Mouse (Mus musculus) ovary, postnatal 36 days (tissue): ENCODE measurements around the gene Fam118b.

Experiments
- DNase-seq: peaks from one replicate; pipeline ENCODE4 v3.0.0; 2022; ENCODE audit warnings: low spot score, mixed read lengths

The Fam118b gene

GRCm38 (mm10) chr9:35267146-35267975 is at the start of gene Fam118b, which contains the start of gene Rpusd4:
TSS of gene Fam118b (minus strand) at chr9:35267805.
TSS of gene Rpusd4 (plus strand) at chr9:35267865.
- DNase-seq: peak; percentile 90

GRCm38 (mm10) chr9:35316771-35317211 is 49.2 kb upstream of the Fam118b start:
- DNase-seq: no peak

- DNase-seq: no peak
These were observed 46.6 kb upstream of the Fam118b start for GRCm38 (mm10) chr9:35314254-35314653.

- DNase-seq: no peak
These were observed 46.0 kb upstream of the Fam118b start for GRCm38 (mm10) chr9:35313601-35314000.

- DNase-seq: peak; percentile 54
These were observed 44.9 kb upstream of the Fam118b start for GRCm38 (mm10) chr9:35312516-35312915.

GRCm38 (mm10) chr9:35310377-35310776 is 42.8 kb upstream of the Fam118b start:
- DNase-seq: no peak

GRCm38 (mm10) chr9:35307461-35307860 is 39.9 kb upstream of the Fam118b start:
- no peak for DNase-seq

GRCm38 (mm10) chr9:35302172-35302571 is 34.6 kb upstream of the Fam118b start:
- DNase-seq: no peak

GRCm38 (mm10) chr9:35297791-35298190 is 30.2 kb upstream of the Fam118b start:
- no peak for DNase-seq

GRCm38 (mm10) chr9:35293465-35293864 is 25.9 kb upstream of the Fam118b start:
- no peak for DNase-seq

GRCm38 (mm10) chr9:35290916-35291315 is 23.3 kb upstream of the Fam118b start:
- DNase-seq: no peak

- DNase-seq: no peak
These were observed 22.8 kb upstream of the Fam118b start for GRCm38 (mm10) chr9:35290417-35290816.

GRCm38 (mm10) chr9:35289992-35290391 is 22.4 kb upstream of the Fam118b start:
- no peak for DNase-seq

GRCm38 (mm10) chr9:35286351-35286750 is 18.7 kb upstream of the Fam118b start:
- no peak for DNase-seq

- no peak for DNase-seq
These were observed 16.7 kb upstream of the Fam118b start for GRCm38 (mm10) chr9:35284351-35284750.

GRCm38 (mm10) chr9:35283415-35284069 is 15.9 kb upstream of the Fam118b start:
- no peak for DNase-seq

- no peak for DNase-seq
These were observed 15.2 kb upstream of the Fam118b start for GRCm38 (mm10) chr9:35282851-35283200.

- DNase-seq: no peak
These were observed 14.6 kb upstream of the Fam118b start for GRCm38 (mm10) chr9:35282006-35282850.

- DNase-seq: no peak
These were observed 10.8 kb upstream of the Fam118b start for GRCm38 (mm10) chr9:35278451-35278850.

- DNase-seq: no peak
These were observed 10.3 kb upstream of the Fam118b start for GRCm38 (mm10) chr9:35277855-35278365.

GRCm38 (mm10) chr9:35267976-35268715 is 541 bp upstream of the Fam118b start:
- DNase-seq: no peak
